Mouse (Mus musculus): ENCODE data around the gene Cuta. TPM values are rescaled to one million over a fixed set of nuclear protein-coding genes. Genes with fewer than 3 reads are reported as not detected.

Cuta gene
- polyA plus RNA-seq, 1 experiment, result not detected

DNA sequence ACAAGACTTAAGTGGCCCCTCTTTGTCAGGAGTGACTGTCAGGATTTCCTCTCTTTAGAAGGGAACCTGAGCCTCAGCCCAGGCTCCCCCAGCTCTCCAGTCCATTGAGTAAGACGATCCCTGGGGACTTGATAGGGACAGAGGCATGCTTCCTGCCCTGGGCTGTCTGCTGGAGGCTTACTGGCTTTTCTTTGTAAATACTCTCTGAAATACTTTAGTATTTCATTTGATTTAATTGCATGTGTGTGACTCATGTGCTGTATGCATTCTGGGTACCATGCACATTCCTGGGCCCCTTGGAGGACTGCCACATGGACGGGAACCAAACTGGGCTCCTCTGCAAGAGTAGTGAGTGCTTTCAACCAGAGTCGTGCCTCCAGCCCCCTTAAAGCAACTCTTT, 51.4 kb downstream of the Cuta start:
- TF ChIP-seq POLR2A (IDR thresholded peaks at IDR 0.05; ENCODE audit: insufficient read depth, low read depth, low read length), result no peak
- TF ChIP-seq CTCF (IDR thresholded peaks at IDR 0.05; ENCODE audit: insufficient read depth, low read depth, low read length), result no peak
- Histone ChIP-seq H3K4me1 (ENCODE audit: control insufficient read depth, insufficient read depth, low read length) (peaks cover 19% of the 10 kb centered on the region), H3K4me3 (ENCODE audit: insufficient read depth, low read depth, low read length) (no peak overlapping the region), H3K27ac (ENCODE audit: insufficient read depth, low read depth, low read length) (no peak overlapping the region)
- 43% methylated on average over 3 of the region's 3 CpGs for WGBS

DNA sequence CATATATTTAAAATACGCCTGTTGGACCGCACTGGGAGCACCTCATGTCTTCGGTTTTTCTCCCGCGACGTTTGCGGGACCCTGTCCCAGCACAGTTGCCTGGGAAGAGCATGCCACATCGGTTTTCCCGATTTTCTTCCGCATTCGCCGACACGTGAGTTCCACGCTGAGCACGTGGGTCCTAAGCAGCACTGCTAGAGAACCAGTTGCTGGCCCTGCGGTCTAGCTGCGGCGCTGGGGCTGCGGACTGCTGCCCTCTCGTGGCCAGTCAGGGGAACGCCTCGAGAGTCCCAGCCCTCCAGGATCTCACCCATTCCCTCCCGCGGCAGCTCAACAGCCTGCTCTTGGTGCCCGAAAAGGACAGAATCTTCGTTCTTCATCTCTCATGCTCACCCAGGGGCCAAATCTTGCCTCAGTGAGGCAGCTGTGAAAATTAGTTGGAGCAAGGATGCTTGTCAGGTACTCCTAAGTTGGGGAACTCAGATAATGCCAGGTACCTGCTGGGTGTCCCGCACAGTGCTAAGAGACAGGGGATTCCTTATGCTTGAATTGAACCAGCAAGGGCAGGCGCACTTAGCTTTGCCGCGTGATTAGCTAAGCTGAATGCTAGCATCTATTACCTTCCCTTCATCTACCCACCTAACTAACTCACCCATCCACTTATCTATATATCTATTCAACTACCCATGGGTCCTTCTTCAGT, 53.2 kb downstream of the Cuta start:
- TF ChIP-seq CTCF (IDR thresholded peaks at IDR 0.05; ENCODE audit: insufficient read depth, low read depth, low read length), result peak; percentile 91
- no peak for TF ChIP-seq POLR2A (IDR thresholded peaks at IDR 0.05; ENCODE audit: insufficient read depth, low read depth, low read length)
- no peak overlapping the region for H3K27ac ChIP-seq (ENCODE audit: insufficient read depth, low read depth, low read length)
- peak overlapping the region; percentile 47 for H3K4me3 ChIP-seq (ENCODE audit: insufficient read depth, low read depth, low read length)
- whole genome bisulfite sequencing, result 8% methylated on average over 30 of the region's 30 CpGs
- peaks cover 9% of the 10 kb centered on the region for H3K4me1 ChIP-seq (ENCODE audit: control insufficient read depth, insufficient read depth, low read length)

DNA sequence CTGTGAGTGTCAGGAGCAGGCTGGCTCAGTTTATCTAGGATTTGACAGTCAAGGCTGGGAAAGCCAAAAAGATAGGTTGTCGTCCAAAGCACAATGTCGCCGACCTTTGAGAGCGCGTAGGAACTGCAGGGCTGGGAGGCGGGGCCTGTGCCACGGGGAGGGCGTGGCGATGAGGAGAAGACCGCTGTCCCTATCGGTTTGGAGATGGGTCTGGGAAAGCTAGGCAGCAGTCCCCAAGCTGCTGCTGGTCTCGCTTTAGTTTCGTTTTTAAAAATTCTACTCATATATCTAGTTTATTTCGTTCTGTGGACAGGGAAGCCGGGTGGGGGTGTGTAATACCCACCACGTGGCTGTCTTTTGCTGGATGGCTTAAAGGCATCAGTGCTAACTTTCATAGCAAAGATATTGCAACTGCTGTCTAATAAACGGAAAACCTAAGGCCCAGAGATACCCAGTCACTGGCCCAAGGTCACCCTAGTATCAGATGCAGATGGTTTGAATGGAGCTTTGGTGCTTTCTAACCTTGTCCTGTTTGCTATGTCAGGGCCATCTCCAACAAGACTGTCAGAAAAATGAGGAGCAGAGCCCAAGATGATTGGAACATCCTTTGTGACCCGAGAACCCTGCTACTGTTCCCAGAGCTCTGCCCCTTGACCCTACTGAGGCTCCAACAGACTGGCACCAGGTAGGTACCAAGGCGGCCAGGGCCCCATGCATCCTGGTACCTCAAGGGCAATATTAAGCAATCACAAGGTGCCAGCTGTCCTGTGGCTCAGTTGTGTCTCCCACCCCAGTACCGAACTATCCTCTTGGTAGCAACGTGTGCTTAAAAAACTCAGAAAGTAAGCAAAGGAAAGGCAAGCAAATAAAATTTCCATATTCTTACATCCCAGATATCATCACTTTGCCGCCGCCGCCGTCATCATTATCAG, 54.1 kb downstream of the Cuta start:
- TF ChIP-seq POLR2A (IDR thresholded peaks at IDR 0.05; ENCODE audit: insufficient read depth, low read depth, low read length) (no peak), CTCF (IDR thresholded peaks at IDR 0.05; ENCODE audit: insufficient read depth, low read depth, low read length) (no peak)
- Histone ChIP-seq H3K4me1 (ENCODE audit: control insufficient read depth, insufficient read depth, low read length) (peaks cover 9% of the 10 kb centered on the region), H3K27ac (ENCODE audit: insufficient read depth, low read depth, low read length) (no peak overlapping the region), H3K4me3 (ENCODE audit: insufficient read depth, low read depth, low read length) (peak overlapping the region; percentile 33)
- 19% methylated on average over 25 of the region's 25 CpGs for WGBS

Other genes with a start within 250 kb of the Cuta start
- not detected in 2 replicates for gene Crebrf, start 223.9 kb downstream of the Cuta start, polyA plus RNA-seq (2012; ENCODE audit: insufficient read depth, insufficient read length, low replicate concordance, missing spikeins)
- gene Bnip1, start 158.5 kb downstream of the Cuta start, polyA plus RNA-seq (2012; ENCODE audit: insufficient read depth, insufficient read length, low replicate concordance, missing spikeins), result not detected in 2 replicates
- gene Nkx2-5, start 94.6 kb downstream of the Cuta start, polyA plus RNA-seq (2012; ENCODE audit: insufficient read depth, insufficient read length, low replicate concordance, missing spikeins), result not detected in 2 replicates
- not detected in 2 replicates for gene Kifc5b, start 22.5 kb downstream of the Cuta start, polyA plus RNA-seq (2012; ENCODE audit: insufficient read depth, insufficient read length, low replicate concordance, missing spikeins)
- not detected in 2 replicates for gene Phf1, start 6.5 kb downstream of the Cuta start, polyA plus RNA-seq (2012; ENCODE audit: insufficient read depth, insufficient read length, low replicate concordance, missing spikeins)
- gene Syngap1, start 1.7 kb upstream of the Cuta start, polyA plus RNA-seq (2012; ENCODE audit: insufficient read depth, insufficient read length, low replicate concordance, missing spikeins), result 50.4 and 503 TPM in 2 replicates
- 109 TPM in 1 of 2 replicates, not detected in the other for gene Zbtb9, start 33.6 kb upstream of the Cuta start, polyA plus RNA-seq (2012; ENCODE audit: insufficient read depth, insufficient read length, low replicate concordance, missing spikeins)
- not detected in 2 replicates for gene Bak1, start 89.4 kb upstream of the Cuta start, polyA plus RNA-seq (2012; ENCODE audit: insufficient read depth, insufficient read length, low replicate concordance, missing spikeins)
- gene Itpr3, start 117.7 kb upstream of the Cuta start, polyA plus RNA-seq (2012; ENCODE audit: insufficient read depth, insufficient read length, low replicate concordance, missing spikeins), result not detected in 2 replicates
- gene Uqcc2, start 194.3 kb upstream of the Cuta start, polyA plus RNA-seq (2012; ENCODE audit: insufficient read depth, insufficient read length, low replicate concordance, missing spikeins), result not detected in 2 replicates
- not detected in 2 replicates for gene Ip6k3, start 228.2 kb upstream of the Cuta start, polyA plus RNA-seq (2012; ENCODE audit: insufficient read depth, insufficient read length, low replicate concordance, missing spikeins)